Mouse (Mus musculus) embryonic stem cell, embryonic (primary cell): ENCODE measurements at regions not wholly inside any gene's neighbourhood (a gene's known extent, or its start where the extent isn't known, plus 50 kb on each side); places are given as distances from the start of the nearest gene placed in this dataset.

Experiments used
- CTCF ChIA-PET, 4 experiments: fragments of 300-600 bp in 2 of 4; fragments of 350-600 bp in 2 of 4; sonication (Branson Sonifier 250); formaldehyde crosslinking; loops; one replicate each; lab custom pipeline; 2022; ENCODE audit warnings: inconsistent platforms in 2 of 4; lab: Charles Lee
- POLR2A ChIA-PET, 4 experiments: fragments of 300-600 bp in 2 of 4; fragments of 350-600 bp in 2 of 4; sonication (Branson Sonifier 250); formaldehyde crosslinking; loops; one replicate each; lab custom pipeline; 2022; ENCODE audit warnings: antibody characterized with exemption in 4 of 4, inconsistent platforms in 1 of 4; lab: Charles Lee

DNA sequence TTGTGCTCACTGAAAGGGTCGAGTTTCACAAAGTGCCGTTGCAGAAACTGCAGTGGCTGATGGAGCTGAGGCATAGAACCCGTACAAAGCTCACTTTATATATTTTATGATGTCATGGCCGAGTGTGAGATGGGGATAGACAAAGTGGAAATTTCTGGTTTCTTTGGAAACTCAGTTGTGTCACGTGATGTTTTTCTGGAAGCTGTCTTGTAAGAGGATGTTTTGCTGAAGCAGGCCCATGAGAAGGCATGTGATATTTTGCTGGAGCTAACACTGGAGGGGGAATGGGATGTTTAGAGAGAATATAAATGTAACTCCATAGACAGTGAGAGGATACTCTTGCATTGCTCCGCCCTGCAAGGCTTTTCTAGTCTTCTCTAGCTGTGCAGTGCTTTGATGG, 311.7 kb downstream of the Tmem132b start:
- POLR2A ChIA-PET, result no interaction called here
- CTCF ChIA-PET, result no interaction called here

DNA sequence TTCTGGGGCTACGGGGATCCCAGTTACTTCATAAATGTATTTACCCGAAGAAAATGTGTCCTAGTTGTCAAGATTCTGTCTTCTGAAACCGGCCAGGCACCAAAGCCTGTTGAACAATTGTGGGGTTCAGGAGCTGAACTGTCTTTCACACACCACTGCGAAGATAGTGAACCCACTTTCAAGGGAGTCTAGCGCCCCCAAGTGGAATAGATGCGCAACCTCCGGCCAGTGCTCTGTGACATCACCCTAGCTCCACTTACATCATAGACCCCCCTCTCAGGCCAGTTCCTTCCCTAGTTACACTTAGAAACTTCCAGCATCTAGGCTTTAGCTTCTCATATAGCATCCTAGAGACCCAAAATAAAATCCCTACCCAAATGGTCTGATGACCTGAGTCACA, 318.1 kb downstream of the Tmem132b start:
- POLR2A ChIA-PET, result interaction anchor here in 1 of 4 experiments (0.6 kb wide), 1 partner anchor 127 kb away, joined by 3 read pairs; no protein-coding TSS in a partner anchor
- CTCF ChIA-PET, result interaction anchor here in 2 of 4 experiments (0.6 to 1.6 kb wide), 7 partner anchors 9 to 1115 kb away, joined by 3 to 5 read pairs (median 3); no protein-coding TSS in a partner anchor

DNA sequence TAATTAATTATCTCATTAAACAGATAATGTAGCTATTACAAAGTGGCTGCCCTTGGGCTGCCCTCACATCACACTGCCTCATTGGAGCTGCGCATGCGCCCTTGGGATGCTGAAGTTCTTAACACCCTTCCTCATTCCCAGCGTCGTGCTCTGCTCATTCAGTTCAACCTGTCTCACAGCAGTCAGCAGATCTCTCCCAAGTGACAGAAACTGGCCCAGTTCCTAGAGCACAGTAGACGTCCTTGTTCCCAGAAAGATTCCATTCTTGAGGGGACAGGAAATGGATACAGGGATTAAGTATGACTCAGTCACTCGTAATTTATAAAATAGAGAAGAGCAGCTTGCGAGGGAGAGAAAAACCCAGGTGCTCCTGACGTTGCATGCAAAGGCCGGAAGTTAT, 344.7 kb downstream of the Tmem132b start:
- POLR2A ChIA-PET, result interaction anchor here in 1 of 4 experiments (0.8 kb wide), 1 partner anchor 11 kb away, joined by 3 read pairs; no protein-coding TSS in a partner anchor
- CTCF ChIA-PET, result no interaction called here

DNA sequence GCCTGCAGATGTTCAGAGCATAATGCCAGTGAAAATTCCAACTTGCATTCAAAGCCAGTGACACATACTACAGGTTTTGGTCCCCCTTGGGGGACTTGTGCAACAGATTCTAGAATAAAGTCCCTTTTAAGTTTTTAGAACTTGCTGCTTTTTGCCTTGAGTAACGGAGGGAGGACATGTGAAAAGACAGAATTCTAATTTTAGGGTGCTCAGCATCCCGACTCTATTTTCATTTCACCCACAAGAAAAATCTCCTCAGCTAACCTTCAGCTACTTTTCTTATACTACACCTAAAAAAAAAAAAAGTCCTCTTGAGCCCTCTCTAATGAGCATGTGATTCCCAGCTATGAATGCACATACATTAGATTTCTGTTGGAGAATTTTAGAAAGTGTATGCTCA, 357.3 kb downstream of the Tmem132b start:
- ChIA-PET CTCF (interaction anchor here in 1 of 4 experiments (1.9 kb wide), 1 partner anchor 75 kb away, joined by 4 read pairs; no protein-coding TSS in a partner anchor), POLR2A (no interaction called here)

DNA sequence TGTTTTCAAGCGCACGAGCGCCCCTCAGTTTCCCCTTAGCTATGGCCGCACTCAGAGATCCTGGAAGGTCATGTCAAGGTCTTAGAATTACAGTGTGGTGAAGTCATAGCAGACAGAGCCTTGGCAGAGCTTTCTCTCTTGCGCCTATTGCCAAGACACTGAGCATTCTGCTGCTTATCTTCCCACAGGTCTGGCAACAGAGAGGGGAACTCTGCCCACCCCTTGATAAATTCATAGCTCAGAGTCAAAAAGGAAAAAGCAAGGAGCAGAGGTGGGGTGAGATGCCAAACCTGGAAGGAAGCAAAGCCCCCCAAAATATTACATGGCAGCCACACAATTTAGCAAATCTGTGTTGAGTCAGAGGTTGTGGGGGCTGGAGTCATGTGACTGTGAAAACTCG, 362.3 kb downstream of the Tmem132b start:
- ChIA-PET CTCF (no interaction called here), POLR2A (interaction anchor here in 2 of 4 experiments (0.7 to 0.9 kb wide), 2 partner anchors 31 to 59 kb away, joined by 3 read pairs; no protein-coding TSS in a partner anchor)

DNA sequence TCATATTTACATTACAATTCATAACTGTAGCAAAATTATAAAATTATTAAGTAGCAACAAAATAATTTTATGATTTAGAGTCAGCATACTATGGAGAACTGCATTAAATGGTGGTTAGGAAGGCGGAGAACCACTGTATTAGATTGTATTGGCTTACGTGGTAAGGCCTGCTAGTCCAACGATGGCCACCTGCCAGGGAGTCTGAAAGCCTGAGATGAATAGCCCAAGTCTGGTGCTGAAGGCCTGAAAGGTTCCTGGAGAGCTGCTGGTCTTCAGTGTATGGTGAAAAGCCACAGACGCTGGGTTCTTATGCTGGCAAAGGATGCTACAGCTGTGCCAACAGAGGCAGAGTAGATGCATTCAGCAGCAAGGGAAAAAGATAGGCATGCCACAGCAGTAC, 370.5 kb downstream of the Tmem132b start:
- ChIA-PET POLR2A (no interaction called here), CTCF (interaction anchor here in 1 of 4 experiments (0.7 kb wide), 1 partner anchor 125 kb away, joined by 3 read pairs; no protein-coding TSS in a partner anchor)

DNA sequence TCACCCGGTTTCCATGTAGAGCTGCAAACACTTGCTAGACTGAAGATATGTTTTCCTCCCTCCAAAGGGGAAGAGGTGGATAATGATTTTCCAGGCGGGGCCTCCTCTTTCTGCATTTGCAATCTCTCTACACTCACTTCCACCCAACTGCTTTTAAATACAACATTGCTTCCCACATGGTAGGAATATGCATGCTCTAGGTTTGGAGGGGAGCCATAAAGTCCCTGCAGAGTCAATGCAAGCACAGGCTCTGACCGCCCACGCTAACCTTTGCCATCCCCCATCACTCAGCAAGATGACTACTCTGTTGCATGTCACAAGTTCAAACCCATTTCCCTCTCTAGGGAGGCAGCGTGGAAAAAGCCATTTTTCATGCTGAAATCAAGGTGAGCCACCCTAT, 372.9 kb downstream of the Tmem132b start:
- POLR2A ChIA-PET, result no interaction called here
- CTCF ChIA-PET, result no interaction called here

DNA sequence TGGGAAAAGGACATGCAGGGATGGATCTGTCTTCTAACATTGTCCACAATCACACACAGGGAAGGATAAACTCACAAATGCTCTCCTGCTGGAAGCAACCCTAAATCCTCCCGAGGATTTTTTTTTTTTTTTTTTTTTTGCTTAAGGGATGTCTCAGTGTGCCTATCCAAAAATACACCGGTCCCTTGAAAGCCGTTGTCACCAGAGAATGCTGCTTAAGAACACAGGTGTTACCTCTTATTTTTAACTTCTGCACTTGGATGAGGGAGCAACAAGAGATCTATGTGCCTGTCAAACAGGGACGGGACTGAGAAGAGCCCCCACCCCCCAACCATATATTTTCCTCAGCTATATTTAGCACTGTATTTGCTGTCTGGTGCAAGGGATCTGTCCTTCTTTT, 375.8 kb downstream of the Tmem132b start:
- CTCF ChIA-PET, result no interaction called here

DNA sequence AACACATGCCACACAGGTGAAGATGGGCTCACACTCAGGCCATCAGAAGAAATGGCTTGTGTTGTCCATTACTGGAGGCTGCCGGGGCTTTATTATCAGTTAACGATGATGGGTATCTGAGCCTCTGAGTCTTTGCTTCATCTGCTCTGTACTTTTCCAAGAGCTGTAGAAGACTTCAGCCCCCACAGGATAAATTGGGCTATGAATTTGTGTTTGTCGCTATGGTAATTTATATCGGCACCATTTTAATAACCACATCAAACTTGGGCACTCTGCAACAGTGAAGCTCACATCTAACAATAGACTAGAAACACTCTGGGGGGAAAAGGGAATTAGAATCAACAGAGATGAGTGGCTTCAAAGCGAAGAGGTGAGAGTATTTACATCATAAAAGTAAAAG, 376.3 kb downstream of the Tmem132b start:
- POLR2A ChIA-PET, result no interaction called here
- CTCF ChIA-PET, result no interaction called here

More for the DNA sequence above, 375.8 kb downstream of the Tmem132b start:
- POLR2A ChIA-PET, result no interaction called here

DNA sequence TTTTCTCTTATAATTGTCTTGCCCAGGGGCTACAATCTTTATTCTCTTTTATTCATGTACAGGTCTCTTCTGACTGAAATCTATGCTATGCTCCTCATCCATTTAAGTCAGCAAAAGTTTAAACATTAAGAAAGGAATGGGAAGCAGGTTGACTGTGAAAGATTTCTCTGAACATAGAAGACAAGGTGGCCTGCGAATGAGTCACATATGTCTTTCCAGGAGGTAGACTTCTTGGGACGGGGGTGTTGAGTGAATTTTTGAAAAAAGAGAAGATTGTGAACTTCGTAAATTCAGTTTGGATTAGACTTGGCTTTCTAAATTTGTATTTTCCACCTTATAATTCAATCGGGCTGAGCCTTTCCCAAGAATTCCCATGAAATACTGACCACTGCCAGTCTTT, 384.3 kb downstream of the Tmem132b start:
- CTCF ChIA-PET, result interaction anchor here in 1 of 4 experiments (0.9 kb wide), 1 partner anchor 21 kb away, joined by 3 read pairs; no protein-coding TSS in a partner anchor
- POLR2A ChIA-PET, result no interaction called here

DNA sequence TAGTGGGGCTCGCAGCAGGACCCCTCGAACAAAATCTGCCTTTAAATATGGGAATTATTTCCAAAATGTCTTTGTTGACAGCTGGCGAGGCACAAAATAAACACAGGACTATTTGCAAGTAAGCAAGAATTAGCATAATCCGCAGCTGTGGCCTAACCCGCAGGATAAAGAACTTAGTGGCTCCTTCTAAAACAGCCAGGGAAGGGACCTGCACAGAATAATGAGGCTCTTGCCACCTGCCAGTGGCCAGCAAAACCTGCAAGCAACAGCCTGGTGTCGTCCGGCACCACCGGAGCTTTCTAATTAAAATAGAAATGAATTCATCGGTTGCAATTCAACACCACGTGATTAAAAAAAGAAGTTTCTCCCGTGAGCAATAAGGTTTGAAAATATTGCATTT, 389.4 kb downstream of the Tmem132b start:
- CTCF ChIA-PET, result no interaction called here
- POLR2A ChIA-PET, result no interaction called here

DNA sequence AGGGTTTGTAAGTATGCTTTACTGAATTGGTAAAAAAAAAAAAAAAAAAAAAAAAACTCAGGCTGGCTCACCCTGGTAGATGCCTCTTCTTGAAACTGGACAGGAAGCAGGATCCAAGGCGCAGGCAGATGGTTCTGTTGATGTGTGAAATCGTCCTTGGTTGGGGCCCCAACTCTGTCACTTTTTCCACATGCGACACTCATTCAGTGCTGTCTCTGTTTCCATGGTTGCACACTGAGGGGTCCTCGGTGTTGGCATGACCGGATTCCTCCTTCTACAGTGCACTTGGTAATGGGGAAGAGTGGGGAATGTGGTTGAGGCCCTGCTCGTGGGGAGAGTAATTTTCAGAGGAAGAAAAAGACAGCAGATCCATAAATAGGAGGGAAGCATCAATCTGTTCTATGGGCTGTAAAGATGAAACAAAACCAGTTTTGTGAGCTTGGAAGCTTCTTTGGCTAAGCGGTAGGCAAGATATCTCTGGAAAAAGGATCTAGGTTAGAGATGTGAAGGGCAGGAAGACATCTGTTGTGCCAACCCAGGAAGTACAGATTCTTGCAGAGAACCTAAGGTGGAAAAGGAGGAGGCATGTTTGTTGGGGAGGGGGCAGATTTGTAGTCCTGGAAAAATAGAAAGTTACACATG, 394.4 kb downstream of the Tmem132b start:
- ChIA-PET CTCF (no interaction called here), POLR2A (no interaction called here)

DNA sequence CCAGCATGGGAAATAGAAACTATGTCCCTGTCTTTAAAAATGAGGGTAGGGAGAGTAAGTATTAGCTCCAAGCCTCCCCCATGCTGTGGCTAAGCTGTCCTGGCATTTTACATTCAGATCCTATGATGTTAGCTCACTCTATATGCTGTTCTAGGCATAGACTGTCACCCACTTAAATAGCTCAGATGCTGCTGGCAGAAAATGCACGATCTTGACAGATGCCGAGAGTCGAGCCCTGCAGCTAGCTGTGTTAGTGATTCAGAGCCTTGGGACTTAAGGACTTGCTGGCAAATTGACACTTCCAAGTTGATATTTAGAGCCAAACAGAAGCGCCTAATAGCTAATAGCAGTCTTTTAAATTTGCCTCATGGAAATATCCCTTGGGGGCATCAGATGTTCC, 399.9 kb downstream of the Tmem132b start:
- ChIA-PET CTCF (interaction anchor here in 1 of 4 experiments (1.0 kb wide), 1 partner anchor 33 kb away, joined by 3 read pairs; no protein-coding TSS in a partner anchor), POLR2A (no interaction called here)

DNA sequence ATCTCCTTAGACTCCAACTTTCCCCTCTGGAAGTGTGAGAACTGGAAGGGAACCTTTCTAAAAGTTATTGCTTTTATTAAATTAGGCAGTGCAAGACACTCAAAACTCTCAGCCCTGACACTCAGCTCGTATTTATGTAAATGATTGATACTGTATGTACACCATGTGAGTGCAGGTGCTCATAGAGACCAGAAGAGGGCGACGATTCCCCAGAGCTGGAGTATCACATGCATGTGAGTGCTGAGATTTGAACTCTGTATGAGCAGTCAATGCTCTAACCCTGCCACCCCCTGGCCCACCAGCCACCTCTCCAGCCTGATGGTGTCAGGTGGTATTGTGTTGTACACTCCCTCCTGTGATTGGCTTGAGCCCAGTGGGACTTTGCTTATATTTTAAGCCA, 407.8 kb downstream of the Tmem132b start:
- POLR2A ChIA-PET, result no interaction called here
- CTCF ChIA-PET, result no interaction called here

DNA sequence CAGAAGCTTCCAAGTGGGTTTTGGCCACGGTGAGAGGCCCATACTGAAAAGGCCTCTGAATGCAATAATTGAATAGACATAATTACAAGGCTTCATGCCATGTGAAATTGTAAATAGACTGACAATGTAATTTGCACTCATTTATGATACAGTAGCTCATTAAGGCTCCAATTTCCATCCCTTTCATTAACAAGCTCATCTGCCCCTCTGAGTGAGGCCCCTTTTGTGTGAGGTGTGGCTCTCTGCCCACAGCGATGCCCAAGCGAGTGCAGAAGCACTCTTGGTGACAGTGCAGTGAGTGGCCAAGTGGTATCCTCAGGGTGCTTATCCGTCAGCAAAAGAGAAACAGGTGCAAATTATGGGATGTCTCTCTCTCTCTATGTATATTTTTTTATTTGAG, 415.2 kb downstream of the Tmem132b start:
- ChIA-PET POLR2A (interaction anchor here in 1 of 4 experiments (0.7 kb wide), 1 partner anchor 30 kb away, joined by 3 read pairs; no protein-coding TSS in a partner anchor), CTCF (no interaction called here)

DNA sequence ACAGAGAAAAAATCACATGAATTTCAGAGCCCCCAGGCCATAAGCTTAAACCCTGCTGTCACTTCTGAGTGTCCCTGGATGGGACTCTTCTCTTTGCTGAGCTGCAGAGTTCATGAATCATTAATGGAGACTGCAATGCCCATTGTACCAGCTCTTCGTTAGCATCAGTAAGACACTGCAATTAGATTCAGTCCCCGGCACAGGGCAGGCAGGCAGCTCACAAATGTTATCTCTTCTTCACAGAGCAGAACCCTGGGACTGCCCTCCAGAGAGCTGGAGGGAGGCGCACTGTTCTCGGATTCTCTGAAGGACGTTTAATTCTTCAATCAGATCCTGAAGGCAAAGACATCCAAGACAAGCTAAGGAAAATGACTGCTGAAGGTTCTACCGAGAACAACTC, 420.1 kb downstream of the Tmem132b start:
- ChIA-PET CTCF (interaction anchor here in 3 of 4 experiments (0.5 to 3.3 kb wide), 4 partner anchors 12 to 926 kb away, joined by 3 to 17 read pairs (median 4); no protein-coding TSS in a partner anchor), POLR2A (no interaction called here)

DNA sequence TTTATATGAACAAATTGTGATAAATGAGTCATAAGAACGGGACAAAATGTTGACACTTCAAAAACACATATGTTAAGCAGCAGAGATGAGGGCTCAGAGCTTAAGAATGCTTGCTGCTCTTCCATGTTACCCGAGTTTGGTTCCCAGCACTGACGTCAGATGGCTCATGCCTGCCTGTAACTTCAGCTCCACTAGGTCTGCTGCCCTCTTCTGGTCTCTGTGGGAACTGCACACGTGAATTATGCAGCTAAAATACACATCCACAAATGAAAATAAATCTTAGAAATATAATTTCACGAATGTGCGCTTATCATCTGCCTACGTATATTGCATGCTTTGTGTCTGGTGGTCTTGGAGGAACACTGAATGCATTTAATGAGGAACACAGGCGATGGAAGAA, 432.5 kb downstream of the Tmem132b start:
- CTCF ChIA-PET, result interaction anchor here (0.5 to 2.7 kb wide), 37 partner anchors 9 to 439 kb away, joined by 3 to 17 read pairs (median 4); no protein-coding TSS in a partner anchor
- POLR2A ChIA-PET, result interaction anchor here in 1 of 4 experiments (0.6 kb wide), 2 partner anchors 25 to 375 kb away, joined by 3 read pairs; no protein-coding TSS in a partner anchor

DNA sequence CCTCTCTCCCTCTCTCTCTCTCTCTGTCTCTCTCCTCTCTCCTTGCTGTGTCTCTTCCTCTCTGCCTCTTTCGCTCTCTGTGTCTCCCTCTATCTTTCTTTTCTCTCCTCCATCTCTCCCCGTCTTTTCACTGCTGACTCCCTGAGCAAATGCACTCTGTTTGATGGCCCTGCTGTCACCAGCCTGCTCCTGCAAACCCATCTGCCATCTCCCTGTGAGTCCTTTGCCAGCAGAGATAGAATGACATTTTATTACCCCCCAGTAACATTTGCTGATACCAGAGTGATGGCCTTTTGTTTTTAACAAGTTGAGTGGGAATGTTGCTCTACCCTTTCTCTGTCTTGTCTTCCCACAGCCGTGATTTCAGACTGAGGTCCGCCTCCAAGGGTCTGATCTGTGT, 436.6 kb downstream of the Tmem132b start:
- CTCF ChIA-PET, result no interaction called here
- POLR2A ChIA-PET, result no interaction called here

DNA sequence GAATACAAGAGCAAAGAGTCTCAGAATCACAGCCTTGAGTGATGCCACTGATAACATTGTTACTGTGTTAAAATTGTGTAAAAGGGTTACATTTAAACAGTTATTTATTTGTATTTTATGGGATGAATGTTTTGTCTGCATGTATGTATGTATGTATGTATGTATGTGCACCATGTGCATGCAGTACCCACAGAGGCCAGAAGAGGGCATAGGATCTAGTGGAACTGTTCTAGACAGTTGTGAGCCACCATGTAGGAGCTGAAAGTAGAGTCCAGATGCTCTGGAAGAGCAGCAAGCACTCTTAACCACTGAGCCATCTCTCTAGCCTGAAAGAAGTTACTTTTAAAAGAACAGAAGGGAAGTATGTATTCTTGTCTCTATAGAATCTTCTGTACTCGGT, 442.5 kb downstream of the Tmem132b start:
- POLR2A ChIA-PET, result no interaction called here

DNA sequence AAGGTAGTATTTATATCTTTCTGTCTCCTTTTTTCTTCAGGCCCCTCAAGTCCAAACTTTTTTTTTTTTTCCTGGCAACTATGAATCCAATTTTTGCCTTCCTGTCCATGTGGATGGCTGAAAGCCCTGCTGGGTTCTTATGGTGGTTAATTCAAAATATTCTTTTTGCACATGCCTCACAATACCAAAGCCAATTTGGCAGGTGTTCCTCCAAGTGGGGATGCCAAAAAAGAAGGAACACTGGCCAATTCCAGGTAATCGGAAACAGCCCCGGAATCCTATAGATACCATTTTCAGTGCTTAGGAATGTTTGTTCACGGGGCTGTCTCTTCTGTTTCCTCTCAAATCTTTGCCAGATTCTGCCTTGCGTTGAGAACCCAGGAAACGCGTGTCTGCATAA, 448.2 kb downstream of the Tmem132b start:
- POLR2A ChIA-PET, result interaction anchor here in 2 of 4 experiments (0.6 kb wide), 2 partner anchors 85 to 180 kb away, joined by 3 to 4 read pairs; no protein-coding TSS in a partner anchor

More for the DNA sequence above, 442.5 kb downstream of the Tmem132b start:
- CTCF ChIA-PET, result interaction anchor here in 3 of 4 experiments (0.5 to 1.2 kb wide), 3 partner anchors 10 to 385 kb away, joined by 3 to 8 read pairs (median 4); no protein-coding TSS in a partner anchor

More for the DNA sequence above, 448.2 kb downstream of the Tmem132b start:
- CTCF ChIA-PET, result interaction anchor here in 1 of 4 experiments (0.6 kb wide), 1 partner anchor 10 kb away, joined by 4 read pairs; no protein-coding TSS in a partner anchor
